Mouse (Mus musculus): ENCODE measurements at regions not wholly inside any gene's neighbourhood (a gene's known extent, or its start where the extent isn't known, plus 50 kb on each side); places are given as distances from the start of the nearest gene placed in this dataset.

DNA sequence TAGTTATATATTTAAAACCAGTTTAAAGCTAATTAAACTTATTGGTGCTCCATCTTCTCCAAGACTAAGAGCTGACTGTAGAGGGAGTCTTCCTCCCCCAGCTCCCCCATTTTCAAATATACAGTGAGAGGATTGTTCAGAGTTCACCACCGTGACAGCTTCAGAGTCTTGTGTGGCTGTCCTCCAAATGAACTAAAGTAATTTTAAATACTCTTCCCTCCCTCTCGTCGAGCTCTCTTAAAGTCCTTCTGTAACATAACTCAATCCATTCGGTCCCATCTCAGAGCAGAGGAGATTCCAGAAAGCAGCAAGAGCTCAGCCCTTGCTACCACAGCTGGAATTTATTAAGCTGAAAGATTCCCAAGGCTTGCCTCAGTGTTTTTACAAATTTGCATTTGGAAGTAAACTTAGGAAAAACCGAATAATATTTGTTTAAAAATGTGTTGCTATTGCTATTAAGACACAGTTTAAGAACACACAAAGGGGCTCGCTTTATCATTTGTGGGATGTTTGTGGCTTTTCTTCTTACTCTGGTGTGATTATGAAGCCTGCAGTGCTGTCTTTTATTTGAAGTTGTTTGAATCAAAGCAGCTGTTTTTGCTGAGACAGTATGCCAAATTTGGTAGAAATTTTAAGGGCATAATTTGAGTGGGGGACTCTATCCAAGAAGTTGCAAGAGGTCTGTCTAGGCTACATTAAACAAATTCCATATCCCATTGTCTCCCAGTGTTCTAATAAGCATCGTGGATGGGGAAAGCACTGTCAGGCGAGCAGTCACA, 559.0 kb upstream of the Nrsn1 start:
- no peak for ATAC-seq (replicated peaks; ENCODE audit: insufficient number of reproducible peaks, low FRiP score, low TSS enrichment, poor library complexity, severe bottlenecking)

GRCm38 (mm10) chr13:25808564-25809253, 538.4 kb upstream of the Nrsn1 start:
- ATAC-seq (replicated peaks; ENCODE audit: insufficient number of reproducible peaks, low FRiP score, low TSS enrichment, poor library complexity, severe bottlenecking), result no peak

DNA sequence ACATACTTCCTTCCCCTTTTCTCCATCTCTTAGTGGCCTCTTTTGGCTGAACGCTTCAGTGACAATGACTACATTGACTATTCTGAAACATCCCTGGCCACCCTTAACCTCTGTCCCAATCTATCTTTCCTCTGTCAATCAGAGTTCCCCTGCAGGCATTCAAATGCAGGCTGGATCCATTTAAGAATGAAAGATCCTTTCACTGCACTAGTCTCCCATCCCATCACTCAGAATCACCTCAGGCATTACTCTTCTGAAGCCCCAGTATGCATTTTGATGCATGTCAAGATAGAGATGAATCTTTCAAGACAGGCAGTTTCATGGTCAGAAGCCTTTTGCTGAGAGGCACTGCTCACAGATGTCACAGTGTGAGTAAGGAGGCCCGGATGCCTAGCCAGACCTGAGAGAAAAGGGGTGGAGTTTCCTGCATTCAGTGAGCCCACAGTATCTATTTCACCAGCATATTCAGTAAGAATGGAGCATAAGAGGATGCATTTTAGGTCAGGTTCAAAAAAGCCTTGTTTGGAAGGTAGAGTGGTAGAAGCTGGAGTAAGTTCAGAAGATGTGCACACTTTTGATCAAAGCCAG, 523.0 kb upstream of the Nrsn1 start:
- ATAC-seq (replicated peaks; ENCODE audit: insufficient number of reproducible peaks, low FRiP score, low TSS enrichment, poor library complexity, severe bottlenecking), result no peak

DNA sequence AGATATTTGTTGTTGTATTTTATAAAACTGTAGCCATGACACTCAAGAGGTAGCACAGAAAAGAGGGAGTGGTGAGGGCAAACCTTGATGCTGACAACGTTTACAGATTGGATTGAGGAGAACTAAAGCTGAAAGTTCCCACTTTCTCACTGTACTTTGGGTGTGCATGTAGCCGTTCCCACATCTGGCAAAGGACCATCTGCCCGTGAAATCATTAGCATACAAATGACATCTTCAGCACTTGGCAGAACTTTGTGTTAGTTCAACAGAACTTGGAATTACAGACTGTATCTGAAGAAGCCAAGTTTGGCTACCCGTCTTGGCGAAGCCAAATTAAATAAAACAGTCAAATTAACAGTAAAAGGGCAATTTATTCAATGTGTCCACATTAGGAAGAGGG, 510.9 kb upstream of the Nrsn1 start:
- ATAC-seq (replicated peaks; ENCODE audit: insufficient number of reproducible peaks, low FRiP score, low TSS enrichment, poor library complexity, severe bottlenecking), result no peak

- no peak for ATAC-seq (replicated peaks; ENCODE audit: insufficient number of reproducible peaks, low FRiP score, low TSS enrichment, poor library complexity, severe bottlenecking)
These were observed 507.4 kb upstream of the Nrsn1 start for GRCm38 (mm10) chr13:25777706-25778105.

GRCm38 (mm10) chr13:25774586-25775182, 504.4 kb upstream of the Nrsn1 start:
- no peak for ATAC-seq (replicated peaks; ENCODE audit: insufficient number of reproducible peaks, low FRiP score, low TSS enrichment, poor library complexity, severe bottlenecking)

GRCm38 (mm10) chr13:25754515-25755105, 484.3 kb upstream of the Nrsn1 start:
- ATAC-seq (replicated peaks; ENCODE audit: insufficient number of reproducible peaks, low FRiP score, low TSS enrichment, poor library complexity, severe bottlenecking), result no peak

GRCm38 (mm10) chr13:25751409-25751777, 481.1 kb upstream of the Nrsn1 start:
- no peak for ATAC-seq (replicated peaks; ENCODE audit: insufficient number of reproducible peaks, low FRiP score, low TSS enrichment, poor library complexity, severe bottlenecking)

DNA sequence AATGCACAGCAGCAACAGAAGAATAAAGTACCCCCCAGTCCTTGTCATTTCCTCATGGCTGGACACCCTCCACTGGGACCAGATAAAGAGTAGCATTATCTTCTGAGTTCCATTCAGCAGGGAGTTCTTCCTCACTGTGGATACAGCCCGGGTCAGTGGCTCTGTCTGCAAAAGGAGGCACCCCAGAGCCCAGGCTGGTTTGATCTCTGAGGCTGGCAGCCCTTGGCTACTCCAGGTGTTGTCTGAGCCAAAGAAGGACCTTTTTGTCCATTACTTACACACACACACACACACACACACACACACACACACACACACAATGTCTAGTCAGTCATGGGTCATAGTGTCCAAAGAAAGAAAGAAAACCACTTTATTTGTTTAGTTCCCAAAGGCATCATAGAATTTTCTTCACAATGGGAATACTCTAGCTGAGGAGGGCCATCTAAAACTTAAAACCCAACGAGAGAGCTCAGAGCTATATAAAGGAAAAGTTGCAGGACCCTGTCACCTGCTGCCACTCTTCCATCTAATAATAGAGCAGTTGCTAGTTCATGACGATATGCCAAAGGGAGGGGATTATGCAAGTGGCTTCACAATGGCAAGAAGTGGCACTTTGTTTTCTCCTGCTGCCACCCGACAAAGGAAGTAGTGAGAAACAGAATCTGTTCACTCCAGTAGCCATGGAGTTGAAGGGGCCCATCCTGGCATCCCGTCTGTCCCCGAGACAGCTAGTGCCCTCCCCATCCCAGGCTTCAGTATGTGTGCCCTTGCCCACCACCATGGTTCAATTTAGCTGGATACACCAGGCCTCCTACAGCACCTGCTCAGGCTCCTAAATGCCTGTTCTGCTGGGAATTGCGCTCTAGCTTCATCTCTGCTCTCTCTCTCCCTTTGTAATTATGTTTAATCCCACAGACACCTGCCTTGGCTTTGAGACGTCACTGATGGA, 480.4 kb upstream of the Nrsn1 start:
- ATAC-seq (replicated peaks; ENCODE audit: insufficient number of reproducible peaks, low FRiP score, low TSS enrichment, poor library complexity, severe bottlenecking), result no peak

DNA sequence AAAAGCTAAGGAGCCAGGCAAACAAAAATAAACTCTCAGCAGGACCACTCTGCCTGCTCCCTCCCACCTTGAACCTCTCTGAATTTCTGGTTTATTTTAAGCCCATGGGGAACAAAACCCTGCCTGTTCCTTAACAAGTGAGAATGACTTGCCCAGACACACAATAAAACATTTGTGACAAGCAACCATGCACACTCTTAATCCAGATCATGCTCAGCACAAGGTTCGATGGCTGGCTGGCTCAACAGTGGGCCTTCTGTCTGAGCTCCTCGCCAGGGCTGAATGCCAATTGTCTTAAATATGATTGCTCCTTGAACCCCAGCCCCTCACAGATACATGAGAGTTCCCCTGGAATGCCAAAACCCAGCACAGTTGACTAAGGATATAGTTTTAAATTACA, 468.3 kb upstream of the Nrsn1 start:
- ATAC-seq (replicated peaks; ENCODE audit: insufficient number of reproducible peaks, low FRiP score, low TSS enrichment, poor library complexity, severe bottlenecking), result no peak

GRCm38 (mm10) chr13:25729327-25729892, 459.1 kb upstream of the Nrsn1 start:
- ATAC-seq (replicated peaks; ENCODE audit: insufficient number of reproducible peaks, low FRiP score, low TSS enrichment, poor library complexity, severe bottlenecking), result no peak

- no peak for ATAC-seq (replicated peaks; ENCODE audit: insufficient number of reproducible peaks, low FRiP score, low TSS enrichment, poor library complexity, severe bottlenecking)
These were observed 457.3 kb upstream of the Nrsn1 start for GRCm38 (mm10) chr13:25727504-25728095.

GRCm38 (mm10) chr13:25722595-25723525, 452.6 kb upstream of the Nrsn1 start:
- ATAC-seq (replicated peaks; ENCODE audit: insufficient number of reproducible peaks, low FRiP score, low TSS enrichment, poor library complexity, severe bottlenecking), result no peak

DNA sequence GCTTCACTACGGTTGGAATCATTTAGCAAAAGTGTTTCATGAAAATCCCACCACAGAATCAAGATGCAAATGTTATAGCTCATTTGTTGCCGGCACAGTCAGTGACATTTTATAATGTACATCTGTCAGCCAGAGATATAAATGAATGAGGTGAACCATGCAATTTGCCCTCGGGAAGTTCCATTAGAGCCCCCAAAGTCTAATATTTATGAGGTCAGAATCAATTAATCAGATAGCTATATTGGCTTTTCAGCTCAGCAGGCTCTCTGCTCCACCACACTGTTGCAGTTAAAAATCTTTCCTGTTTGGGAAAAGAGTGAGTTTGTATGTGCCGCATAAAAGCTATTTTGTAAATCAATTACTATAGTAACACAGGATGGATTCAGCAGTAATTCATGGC, 430.7 kb upstream of the Nrsn1 start:
- no peak for ATAC-seq (replicated peaks; ENCODE audit: insufficient number of reproducible peaks, low FRiP score, low TSS enrichment, poor library complexity, severe bottlenecking)

- ATAC-seq (replicated peaks; ENCODE audit: insufficient number of reproducible peaks, low FRiP score, low TSS enrichment, poor library complexity, severe bottlenecking), result no peak
These were observed 425.7 kb upstream of the Nrsn1 start for GRCm38 (mm10) chr13:25695956-25696355.

GRCm38 (mm10) chr13:25695017-25695604, 424.8 kb upstream of the Nrsn1 start:
- no peak for ATAC-seq (replicated peaks; ENCODE audit: insufficient number of reproducible peaks, low FRiP score, low TSS enrichment, poor library complexity, severe bottlenecking)
